Mouse (Mus musculus): ENCODE measurements around the gene Hemk1. TPM values are rescaled to one million over a fixed set of nuclear protein-coding genes. Genes with fewer than 3 reads are reported as not detected.

Hemk1 gene
- total and polyA plus RNA-seq, 2 experiments from 2014 or later: 4.8 to 12.3 TPM

DNA sequence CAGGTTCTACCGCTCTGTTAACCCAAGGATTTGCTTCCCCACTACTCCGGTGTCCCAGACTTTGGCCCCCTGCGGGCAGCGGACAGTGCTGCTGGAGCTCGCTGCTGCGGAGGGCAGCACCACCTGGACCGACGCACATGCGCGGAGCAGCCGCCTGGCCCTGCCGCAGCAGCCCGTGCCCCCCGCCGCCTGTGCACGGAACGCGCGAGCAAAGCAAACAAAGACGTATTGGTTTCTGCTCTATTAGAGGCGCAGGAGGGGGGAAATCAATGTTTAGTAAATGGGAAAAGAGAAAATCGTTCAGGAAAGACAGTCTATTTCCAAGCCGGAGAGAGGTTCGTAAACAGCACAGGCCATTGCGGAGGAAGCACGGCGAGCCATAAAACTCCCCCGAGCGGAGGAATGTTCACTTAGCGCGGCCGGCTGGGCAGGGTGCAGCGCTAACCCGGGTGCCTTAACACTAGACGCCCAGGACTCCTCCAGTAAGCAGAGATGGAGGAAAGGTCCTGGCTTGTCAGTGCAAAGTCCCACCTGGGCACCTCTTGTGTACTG is 39.9 kb upstream of the Hemk1 start:
- WGBS: 1% methylated on average over 35 of the region's 35 CpGs
- no peak for ATAC-seq (ENCODE audit: insufficient read depth, low read depth)
- no peak overlapping the region for H3K27ac ChIP-seq (ENCODE audit: low read depth)

DNA sequence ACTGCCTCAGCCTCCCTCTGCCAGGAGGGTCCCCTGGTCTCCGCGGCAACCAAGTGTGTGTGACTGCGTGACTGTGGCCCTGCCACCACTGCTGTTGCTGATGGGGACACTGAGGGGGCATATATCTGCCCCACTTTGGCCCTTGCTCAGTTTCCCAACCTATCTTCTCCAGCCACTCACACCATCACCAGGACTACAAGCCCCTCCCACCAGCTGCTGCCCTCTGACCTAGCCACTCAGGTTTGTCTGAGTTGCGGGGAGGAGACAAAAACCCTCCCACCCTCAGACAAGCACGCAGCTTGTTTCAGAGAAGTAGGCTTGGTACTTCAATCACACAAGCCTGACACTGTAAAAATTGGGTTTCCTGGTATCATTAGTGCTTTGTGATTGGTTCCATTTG is 37.3 kb upstream of the Hemk1 start:
- WGBS: 36% methylated on average over 5 of the region's 5 CpGs
- H3K9ac ChIP-seq (replicated peaks; ENCODE audit: low read depth, low read length): no peak overlapping the region
- no peaks in the 10 kb centered on the region for H3K36me3 ChIP-seq (replicated peaks; ENCODE audit: control insufficient read depth, insufficient read depth, low read length)
- no peak overlapping the region for H3K4me2 ChIP-seq (ENCODE audit: low read depth, low read length)
- no peaks in the 10 kb centered on the region for H3K9me3 ChIP-seq (replicated peaks; ENCODE audit: control insufficient read depth, low read length)
- H3K27me3 ChIP-seq (ENCODE audit: control insufficient read depth, insufficient read depth, low read length): peaks cover 58% of the 10 kb centered on the region
- H3K27ac ChIP-seq (ENCODE audit: low read depth): no peak overlapping the region
- no peaks in the 10 kb centered on the region for H3K4me1 ChIP-seq (ENCODE audit: control insufficient read depth, insufficient read depth)
- no peak for DNase-seq (ENCODE audit: low spot score)
- TF ChIP-seq EP300 (IDR thresholded peaks at IDR 0.05; ENCODE audit: low read depth): no peak
- no peak for TF ChIP-seq CTCF (IDR thresholded peaks at IDR 0.05; ENCODE audit: low read depth)
- no peak for ATAC-seq (ENCODE audit: insufficient read depth, low read depth)
- H3K4me3 ChIP-seq (ENCODE audit: low read depth, low read length): no peak overlapping the region

More for the DNA sequence above, 39.9 kb upstream of the Hemk1 start:
- Histone ChIP-seq H3K4me2 (ENCODE audit: low read depth, low read length) (peak overlapping the region; percentile 58), H3K36me3 (replicated peaks; ENCODE audit: control insufficient read depth, insufficient read depth, low read length) (no peaks in the 10 kb centered on the region), H3K9ac (replicated peaks; ENCODE audit: low read depth, low read length) (no peak overlapping the region), H3K27me3 (ENCODE audit: control insufficient read depth, insufficient read depth, low read length) (peaks cover 84% of the 10 kb centered on the region), H3K4me3 (ENCODE audit: low read depth, low read length) (peak overlapping the region; percentile 39), H3K4me1 (ENCODE audit: control insufficient read depth, insufficient read depth) (no peaks in the 10 kb centered on the region), H3K9me3 (replicated peaks; ENCODE audit: control insufficient read depth, low read length) (no peaks in the 10 kb centered on the region)
- DNase-seq (ENCODE audit: low spot score): no peak
- no peak for TF ChIP-seq EP300 (IDR thresholded peaks at IDR 0.05; ENCODE audit: low read depth)
- no peak for TF ChIP-seq CTCF (IDR thresholded peaks at IDR 0.05; ENCODE audit: low read depth)

DNA sequence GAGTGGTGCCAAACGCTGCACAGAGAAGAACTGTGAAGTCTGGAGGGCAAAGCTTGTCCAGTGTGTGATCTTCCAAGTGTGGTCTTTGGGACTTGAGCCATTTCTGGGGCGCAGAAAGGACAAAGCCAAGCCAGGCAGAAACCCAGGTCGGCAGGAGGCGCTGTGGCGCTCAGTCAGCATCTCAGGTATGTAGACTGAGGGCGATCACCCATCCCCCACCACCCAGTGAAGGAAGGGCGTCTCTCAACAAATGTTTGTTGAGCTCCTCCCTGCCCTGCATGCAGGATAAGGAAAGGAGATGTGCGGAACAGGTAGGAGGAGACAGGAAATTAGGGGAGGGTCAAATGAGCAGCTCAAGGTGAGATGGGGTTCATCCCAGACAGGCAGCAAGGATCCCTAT is 36.5 kb upstream of the Hemk1 start:
- Histone ChIP-seq H3K4me3 (ENCODE audit: low read depth, low read length) (no peak overlapping the region), H3K27me3 (ENCODE audit: control insufficient read depth, insufficient read depth, low read length) (peaks cover 50% of the 10 kb centered on the region), H3K4me2 (ENCODE audit: low read depth, low read length) (no peak overlapping the region), H3K27ac (ENCODE audit: low read depth) (no peak overlapping the region), H3K9ac (replicated peaks; ENCODE audit: low read depth, low read length) (no peak overlapping the region), H3K4me1 (ENCODE audit: control insufficient read depth, insufficient read depth) (no peaks in the 10 kb centered on the region), H3K9me3 (replicated peaks; ENCODE audit: control insufficient read depth, low read length) (no peaks in the 10 kb centered on the region), H3K36me3 (replicated peaks; ENCODE audit: control insufficient read depth, insufficient read depth, low read length) (no peaks in the 10 kb centered on the region)
- no peak for ATAC-seq (ENCODE audit: insufficient read depth, low read depth)
- TF ChIP-seq EP300 (IDR thresholded peaks at IDR 0.05; ENCODE audit: low read depth): no peak
- peak; percentile 17; the same call in 1 of the 2 replicates for TF ChIP-seq CTCF (IDR thresholded peaks at IDR 0.05; ENCODE audit: low read depth)
- no peak for DNase-seq (ENCODE audit: low spot score)
- WGBS: 8% methylated on average over 8 of the region's 8 CpGs

DNA sequence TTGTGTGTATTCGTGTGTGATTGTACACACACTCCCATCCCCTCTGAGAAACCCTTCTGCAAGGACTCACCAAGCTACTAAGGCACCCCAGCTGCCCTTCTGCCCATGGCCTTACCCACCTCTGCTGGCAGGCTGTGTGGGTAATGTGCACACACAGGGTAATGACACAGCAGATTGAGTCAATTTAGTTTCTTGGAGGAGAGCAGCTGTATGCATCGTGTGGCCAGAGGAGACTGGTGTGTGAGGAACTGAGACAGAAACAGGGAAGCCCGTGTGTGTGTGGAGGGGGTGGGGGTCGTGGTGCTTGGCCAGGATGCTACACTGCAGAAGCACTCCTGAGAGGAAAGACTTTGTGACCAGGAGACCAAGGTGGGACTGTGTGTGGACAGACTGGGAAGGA is 34.3 kb upstream of the Hemk1 start:
- Histone ChIP-seq H3K27me3 (ENCODE audit: control insufficient read depth, insufficient read depth, low read length) (peaks cover 28% of the 10 kb centered on the region), H3K4me2 (ENCODE audit: low read depth, low read length) (no peak overlapping the region), H3K27ac (ENCODE audit: low read depth) (no peak overlapping the region), H3K36me3 (replicated peaks; ENCODE audit: control insufficient read depth, insufficient read depth, low read length) (no peaks in the 10 kb centered on the region), H3K4me3 (ENCODE audit: low read depth, low read length) (no peak overlapping the region), H3K4me1 (ENCODE audit: control insufficient read depth, insufficient read depth) (no peaks in the 10 kb centered on the region), H3K9me3 (replicated peaks; ENCODE audit: control insufficient read depth, low read length) (no peaks in the 10 kb centered on the region), H3K9ac (replicated peaks; ENCODE audit: low read depth, low read length) (no peak overlapping the region)
- WGBS: 53% methylated on average over 4 of the region's 4 CpGs
- TF ChIP-seq EP300 (IDR thresholded peaks at IDR 0.05; ENCODE audit: low read depth): no peak
- DNase-seq (ENCODE audit: low spot score) (no peak), ATAC-seq (ENCODE audit: insufficient read depth, low read depth) (no peak)

DNA sequence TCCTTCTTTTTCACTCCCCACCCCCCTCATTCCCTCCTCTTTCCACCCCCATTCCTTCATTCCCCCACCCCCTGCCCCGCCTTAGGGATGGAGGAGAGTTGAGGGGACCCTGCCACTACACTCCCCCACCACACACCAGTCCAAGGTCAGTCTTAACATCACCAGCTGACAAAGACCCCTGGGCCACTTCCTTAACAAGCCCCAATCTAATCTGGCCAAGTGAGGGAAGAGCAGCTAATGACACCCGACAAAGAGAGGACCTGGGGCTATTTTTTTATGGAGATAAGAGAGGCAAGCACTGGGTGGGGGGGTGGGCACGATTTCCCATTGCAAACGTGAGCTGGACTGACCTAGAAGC is 31.9 kb upstream of the Hemk1 start:
- no peak for ATAC-seq (ENCODE audit: insufficient read depth, low read depth)
- H3K4me2 ChIP-seq (ENCODE audit: low read depth, low read length): no peak overlapping the region
- H3K4me3 ChIP-seq (ENCODE audit: low read depth, low read length): no peak overlapping the region
- DNase-seq (ENCODE audit: low spot score): no peak
- no peak overlapping the region for H3K27ac ChIP-seq (ENCODE audit: low read depth)
- no peaks in the 10 kb centered on the region for H3K9me3 ChIP-seq (replicated peaks; ENCODE audit: control insufficient read depth, low read length)
- 17% methylated on average over 4 of the region's 4 CpGs for WGBS
- TF ChIP-seq CTCF (IDR thresholded peaks at IDR 0.05; ENCODE audit: low read depth): no peak
- no peak for TF ChIP-seq EP300 (IDR thresholded peaks at IDR 0.05; ENCODE audit: low read depth)
- no peaks in the 10 kb centered on the region for H3K36me3 ChIP-seq (replicated peaks; ENCODE audit: control insufficient read depth, insufficient read depth, low read length)
- peaks cover 7% of the 10 kb centered on the region; the same call in 1 of the 2 replicates for H3K27me3 ChIP-seq (ENCODE audit: control insufficient read depth, insufficient read depth, low read length)
- H3K4me1 ChIP-seq (ENCODE audit: control insufficient read depth, insufficient read depth): no peaks in the 10 kb centered on the region
- H3K9ac ChIP-seq (replicated peaks; ENCODE audit: low read depth, low read length): no peak overlapping the region
